Mouse (Mus musculus) liver, embryonic 14.5 days (tissue): ENCODE measurements around the gene Mpc1. TPM values are rescaled to one million over a fixed set of nuclear protein-coding genes. Genes with fewer than 3 reads are reported as not detected.
A peak's percentile ranks its signal among the peaks of the same experiment; 100 is the strongest.

Experiments
- ATAC-seq: fragments of 200-750 bp; cut with Nextera tagmentation; 2 replicates; pipeline ENCODE4 v1.8.0; 2017; ENCODE audit warnings: moderate number of reproducible peaks, mild to moderate bottlenecking, moderate library complexity; ENCODE audit not compliant: insufficient read depth
- DNase-seq, 3 experiments: peaks; one replicate each; pipeline ENCODE4 v3.0.0-alpha.2; 2012 to 2013; ENCODE audit warnings: low read depth in 3 of 3, low spot score in 3 of 3
- H3K27ac ChIP-seq: fragments of 300-500 bp; sonication (generic); 2 replicates; pipeline ENCODE4 v1.5.1; 2014; ENCODE audit warnings: moderate library complexity, mild to moderate bottlenecking, control low read depth, inconsistent platforms
- H3K27me3 ChIP-seq: fragments of 300-500 bp; sonication (generic); 2 replicates; pipeline ENCODE4 v1.6.1; 2014; ENCODE audit warnings: mild to moderate bottlenecking, low read length, moderate library complexity; ENCODE audit not compliant: control insufficient read depth, insufficient read depth
- H3K36me3 ChIP-seq: fragments of 300-500 bp; sonication (generic); replicated peaks from 2 replicates; pipeline ENCODE4 v1.6.1; 2014; ENCODE audit warnings: low read depth; ENCODE audit not compliant: control insufficient read depth, insufficient read depth
- H3K4me1 ChIP-seq, 2 experiments: fragments of 200-500 bp in 1 of 2; fragments of 300-500 bp in 1 of 2; sonication (generic) in 1 of 2; replicated peaks; 2 replicates each; pipeline ENCODE4 v1.6.1; 2012 to 2014; ENCODE audit warnings: antibody characterized with exemption in 1 of 2, inconsistent platforms in 1 of 2, low read length in 1 of 2; ENCODE audit not compliant: control insufficient read depth in 2 of 2, insufficient read depth in 2 of 2
- H3K4me2 ChIP-seq: fragments of 300-500 bp; sonication (generic); 2 replicates; pipeline ENCODE4 v1.6.1; 2014; ENCODE audit warnings: low read depth, mild to moderate bottlenecking, control low read depth, moderate library complexity
- H3K4me3 ChIP-seq, 2 experiments: fragments of 200-500 bp in 1 of 2; fragments of 300-500 bp in 1 of 2; sonication (generic) in 1 of 2; 2 replicates each; pipeline ENCODE4 v1.5.1; 2012 to 2014; ENCODE audit warnings: low read depth in 2 of 2, low read length in 2 of 2, mild to moderate bottlenecking in 2 of 2, control low read depth in 1 of 2, inconsistent platforms in 1 of 2, moderate library complexity in 1 of 2; ENCODE audit not compliant: insufficient read depth in 1 of 2
- H3K9ac ChIP-seq: fragments of 300-500 bp; sonication (generic); replicated peaks from 2 replicates; pipeline ENCODE4 v1.6.1; 2014; ENCODE audit warnings: mild to moderate bottlenecking, control low read depth, moderate library complexity
- H3K9me3 ChIP-seq: fragments of 300-500 bp; sonication (generic); 2 replicates; pipeline ENCODE4 v1.6.1; 2016; ENCODE audit warnings: low read length, mixed read lengths; ENCODE audit not compliant: control insufficient read depth
- CTCF ChIP-seq: IDR thresholded peaks from 2 replicates; pipeline ENCODE4 v1.5.1; 2016; ENCODE audit warnings: antibody characterized with exemption, low read depth, control low read depth
- EP300 ChIP-seq: IDR thresholded peaks from 2 replicates; pipeline ENCODE4 v1.6.1; 2016; ENCODE audit warnings: antibody characterized with exemption, low read depth
- WGBS: fragments of 180-500 bp; shearing (Covaris S2); extraction: QIAGEN DNeasy Blood & Tissue Kit; methylation state at CpG from one replicate; pipeline ENCODE4 v1.1.7; 2014; ENCODE audit not compliant: insufficient replicate concordance; 5-methylcytosine and 5-hydroxymethylcytosine counted together
- polyA plus RNA-seq, 2 experiments: library from polyadenylated mRNA; depleted of rRNA in 1 of 2; stranded (reverse) in 1 of 2; unstranded in 1 of 2; fragments of >200 nt; fragmentation: Nextera tagmentation in 1 of 2; extraction: Ambion mirVana in 1 of 2; gene quantifications; 2 replicates each; pipeline versions ENCODE4 v1.2.1 to v1.2.3; 2012 to 2014

Mpc1 gene
- polyA plus RNA-seq, 2 experiments: 50.5 to 151 TPM

GRCm38 (mm10) chr17:8303671-8304070 is 21.0 kb downstream of the Mpc1 start:
- no peak for ATAC-seq
- 58% methylated on average over 5 of the region's 5 CpGs for WGBS
- TF ChIP-seq CTCF: no peak
- no peak for TF ChIP-seq EP300

GRCm38 (mm10) chr17:8305801-8306200 is 23.1 kb downstream of the Mpc1 start:
- Histone ChIP-seq H3K9ac (no peak overlapping the region), H3K36me3 (no peaks in the 10 kb centered on the region), H3K4me1 (no peaks in the 10 kb centered on the region; a peak in 1 of 4 replicates), H3K9me3 (no peaks in the 10 kb centered on the region), H3K4me3 (no peak overlapping the region), H3K27me3 (no peaks in the 10 kb centered on the region), H3K27ac (no peak overlapping the region), H3K4me2 (no peak overlapping the region)
- DNase-seq: no peak
- ATAC-seq: no peak
- WGBS: 43% methylated on average over 3 of the region's 3 CpGs
- TF ChIP-seq CTCF: peak; percentile 55
- TF ChIP-seq EP300: no peak

More at GRCm38 (mm10) chr17:8303671-8304070, 21.0 kb downstream of the Mpc1 start:
- DNase-seq: no peak
- Histone ChIP-seq H3K9ac (no peak overlapping the region), H3K9me3 (no peaks in the 10 kb centered on the region), H3K4me3 (no peak overlapping the region), H3K4me2 (no peak overlapping the region), H3K36me3 (no peaks in the 10 kb centered on the region), H3K27ac (no peak overlapping the region), H3K27me3 (no peaks in the 10 kb centered on the region), H3K4me1 (no peaks in the 10 kb centered on the region)

- peak; percentile 94 for ATAC-seq
- H3K4me3 ChIP-seq: peak within 1 kb of the TSS; percentile 74 to 85
- H3K27me3 ChIP-seq: no peaks in the 10 kb centered on the region
- WGBS: under 1% methylated on average over 52 of the region's 54 CpGs
- H3K27ac ChIP-seq: peak within 1 kb of the TSS; percentile 40; the same call in 1 of the 2 replicates
- TF ChIP-seq EP300 (no peak), CTCF (no peak)
- peak within 1 kb of the TSS; percentile 87 for H3K4me2 ChIP-seq
- peaks cover 8 to 17% of the 10 kb centered on the region in 2 experiments; a peak in 3 of 4 replicates for H3K4me1 ChIP-seq
- no peaks in the 10 kb centered on the region for H3K36me3 ChIP-seq
- no peaks in the 10 kb centered on the region for H3K9me3 ChIP-seq
- peak; percentile 85 to 90 (median 86) for DNase-seq
- H3K9ac ChIP-seq: peak within 1 kb of the TSS; percentile 82
Measured at GRCm38 (mm10) chr17:8310838-8311614, 28.3 kb downstream of the Mpc1 start, which contains the start of gene Sft2d1. Gene Sft2d1, plus strand, starts transcription at chr17:8311102.

- Histone ChIP-seq H3K27me3 (no peaks in the 10 kb centered on the region), H3K27ac (no peak overlapping the region), H3K4me3 (peak overlapping the region; percentile 74 to 85), H3K9me3 (no peaks in the 10 kb centered on the region), H3K4me1 (peaks cover 8 to 17% of the 10 kb centered on the region in 2 experiments; a peak in 3 of 4 replicates), H3K36me3 (no peaks in the 10 kb centered on the region), H3K9ac (peak overlapping the region; percentile 82), H3K4me2 (peak overlapping the region; percentile 87)
- DNase-seq (no peak), ATAC-seq (no peak)
- whole genome bisulfite sequencing: 13% methylated on average over 3 of the region's 3 CpGs
- no peak for TF ChIP-seq EP300
Measured at GRCm38 (mm10) chr17:8311751-8312150, 29.0 kb downstream of the Mpc1 start.

- no peak overlapping the region for H3K4me3 ChIP-seq
- DNase-seq: no peak
- 65% methylated on average over 3 of the region's 3 CpGs for WGBS
Measured at GRCm38 (mm10) chr17:8313976-8314375, 31.3 kb downstream of the Mpc1 start.

More at GRCm38 (mm10) chr17:8313976-8314375, 31.3 kb downstream of the Mpc1 start:
- Histone ChIP-seq H3K27me3 (no peaks in the 10 kb centered on the region), H3K9ac (no peak overlapping the region), H3K36me3 (no peaks in the 10 kb centered on the region), H3K4me2 (no peak overlapping the region), H3K4me1 (peaks cover 8 to 17% of the 10 kb centered on the region in 2 experiments; a peak in 3 of 4 replicates), H3K27ac (no peak overlapping the region), H3K9me3 (no peaks in the 10 kb centered on the region)
- no peak for ATAC-seq
- TF ChIP-seq EP300 (no peak), CTCF (no peak)
